Mouse (Mus musculus): Measurements from ENCODE around the gene Sh3rf1. TPM values are rescaled to one million over a fixed set of nuclear protein-coding genes. Genes with fewer than 3 reads are reported as not detected.

Gene Sh3rf1
- polyA plus RNA-seq, 1 experiment from 2014 or later, result 5.3 TPM

GRCm38 (mm10) chr8:61436147-61436546 lies 212.5 kb downstream of the Sh3rf1 start:
- 0 out of 2 replicates have a peak, but pooled peaks cover 4% of the 10 kb centered on the region for H3K36me3 ChIP-seq
- H3K9ac ChIP-seq, result no peak overlapping the region
- H3K27me3 ChIP-seq (replicated peaks), result no peaks in the 10 kb centered on the region
- H3K4me2 ChIP-seq, result no peak overlapping the region
- H3K9me3 ChIP-seq, result peaks cover 22% of the 10 kb centered on the region
- no peak overlapping the region for H3K27ac ChIP-seq (replicated peaks)
- 79% methylated on average over 3 of the region's 3 CpGs for WGBS
- no peak for ATAC-seq (ENCODE audit: extremely low read depth, insufficient number of reproducible peaks, low FRiP score, low TSS enrichment)
- H3K4me1 ChIP-seq, result no peaks in the 10 kb centered on the region
- no peak overlapping the region for H3K4me3 ChIP-seq

GRCm38 (mm10) chr8:61436586-61437304 lies 213.1 kb downstream of the Sh3rf1 start:
- Histone ChIP-seq H3K4me2 (no peak overlapping the region), H3K4me1 (no peaks in the 10 kb centered on the region), H3K27ac (replicated peaks) (no peak overlapping the region), H3K4me3 (no peak overlapping the region), H3K27me3 (replicated peaks) (no peaks in the 10 kb centered on the region), H3K36me3 (0 out of 2 replicates have a peak, but pooled peaks cover 4% of the 10 kb centered on the region), H3K9me3 (peaks cover 23% of the 10 kb centered on the region), H3K9ac (no peak overlapping the region)
- WGBS, result 59% methylated on average over 9 of the region's 9 CpGs
- ATAC-seq (ENCODE audit: extremely low read depth, insufficient number of reproducible peaks, low FRiP score, low TSS enrichment), result no peak

GRCm38 (mm10) chr8:61437305-61437605 lies 213.6 kb downstream of the Sh3rf1 start:
- H3K9ac ChIP-seq, result no peak overlapping the region
- peaks cover 23% of the 10 kb centered on the region for H3K9me3 ChIP-seq
- no peak for ATAC-seq (ENCODE audit: extremely low read depth, insufficient number of reproducible peaks, low FRiP score, low TSS enrichment)
- H3K4me2 ChIP-seq, result no peak overlapping the region
- H3K4me3 ChIP-seq, result no peak overlapping the region
- 0 out of 2 replicates have a peak, but pooled peaks cover 4% of the 10 kb centered on the region for H3K36me3 ChIP-seq
- no peaks in the 10 kb centered on the region for H3K4me1 ChIP-seq
- no peaks in the 10 kb centered on the region for H3K27me3 ChIP-seq (replicated peaks)
- no peak overlapping the region for H3K27ac ChIP-seq (replicated peaks)

GRCm38 (mm10) chr8:61442988-61443387 lies 219.3 kb downstream of the Sh3rf1 start:
- no peak overlapping the region for H3K4me2 ChIP-seq
- H3K27me3 ChIP-seq (replicated peaks), result no peaks in the 10 kb centered on the region
- H3K4me1 ChIP-seq, result no peaks in the 10 kb centered on the region
- 0 out of 2 replicates have a peak, but pooled peaks cover 4% of the 10 kb centered on the region for H3K36me3 ChIP-seq
- WGBS, result 87% methylated on average over 3 of the region's 3 CpGs
- no peak overlapping the region for H3K4me3 ChIP-seq
- ATAC-seq (ENCODE audit: extremely low read depth, insufficient number of reproducible peaks, low FRiP score, low TSS enrichment), result no peak
- H3K9ac ChIP-seq, result no peak overlapping the region
- no peak overlapping the region for H3K27ac ChIP-seq (replicated peaks)
- H3K9me3 ChIP-seq, result peaks cover 17% of the 10 kb centered on the region

GRCm38 (mm10) chr8:61444358-61444757 lies 220.7 kb downstream of the Sh3rf1 start:
- WGBS, result 44% methylated on average over 3 of the region's 3 CpGs
- no peak for ATAC-seq (ENCODE audit: extremely low read depth, insufficient number of reproducible peaks, low FRiP score, low TSS enrichment)
- H3K9ac ChIP-seq, result no peak overlapping the region
- no peaks in the 10 kb centered on the region; the same call in 1 of the 2 replicates for H3K4me1 ChIP-seq
- H3K9me3 ChIP-seq, result peaks cover 11% of the 10 kb centered on the region
- H3K27me3 ChIP-seq (replicated peaks), result no peaks in the 10 kb centered on the region
- H3K4me3 ChIP-seq, result no peak overlapping the region
- H3K4me2 ChIP-seq, result no peak overlapping the region
- no peak overlapping the region for H3K27ac ChIP-seq (replicated peaks)
- 0 out of 2 replicates have a peak, but pooled peaks cover 4% of the 10 kb centered on the region for H3K36me3 ChIP-seq

Other genes starting within 250 kb of the Sh3rf1 start
- gene Clcn3, start 240.6 kb upstream of the Sh3rf1 start, polyA plus RNA-seq (2015; fragmentation: Nextera tagmentation; extraction: Ambion mirVana), result 19.6 and 21.2 TPM in 2 replicates
- gene Nek1, start 230.7 kb upstream of the Sh3rf1 start, polyA plus RNA-seq (2015; fragmentation: Nextera tagmentation; extraction: Ambion mirVana), result 10.6 and 11.6 TPM in 2 replicates